Mouse (Mus musculus) liver, embryonic 11.5 days (tissue): Measurements from ENCODE around the gene Hoxb9. TPM values are rescaled to one million over a fixed set of nuclear protein-coding genes. Genes with fewer than 3 reads are reported as not detected.
A peak's percentile ranks its signal among the peaks of the same experiment; 100 is the strongest.

Source experiments
- ATAC-seq: fragments of 200-750 bp; cut with Nextera tagmentation; replicated peaks from 2 replicates; pipeline ENCODE4 v1.8.0; 2017; ENCODE audit warnings: moderate number of reproducible peaks, mild to moderate bottlenecking, moderate TSS enrichment, moderate library complexity; ENCODE audit not compliant: low FRiP score
- DNase-seq: peaks from one replicate; pipeline ENCODE4 v3.0.0-alpha.2; 2017; ENCODE audit warnings: low spot score
- H3K27ac ChIP-seq: fragments of 300-500 bp; sonication (generic); 2 replicates; pipeline ENCODE4 v1.5.1; 2014; ENCODE audit warnings: mild to moderate bottlenecking, low read depth, low read length, control low read depth
- H3K27me3 ChIP-seq: fragments of 300-500 bp; sonication (generic); replicated peaks from 2 replicates; pipeline ENCODE4 v1.6.1; 2014; ENCODE audit warnings: low read length, mixed read lengths; ENCODE audit not compliant: control insufficient read depth, insufficient read depth
- H3K36me3 ChIP-seq: fragments of 300-500 bp; sonication (generic); 2 replicates; pipeline ENCODE4 v1.6.1; 2014; ENCODE audit warnings: mild to moderate bottlenecking, low read length, moderate library complexity, mixed read lengths; ENCODE audit not compliant: control insufficient read depth, insufficient read depth
- H3K4me1 ChIP-seq: fragments of 300-500 bp; sonication (generic); replicated peaks from 2 replicates; pipeline ENCODE4 v1.6.1; 2014; ENCODE audit warnings: low read length, mixed read lengths; ENCODE audit not compliant: control insufficient read depth, insufficient read depth
- H3K4me2 ChIP-seq: fragments of 300-500 bp; sonication (generic); 2 replicates; pipeline ENCODE4 v1.6.1; 2014; ENCODE audit warnings: mild to moderate bottlenecking, control low read depth, moderate library complexity
- H3K4me3 ChIP-seq: fragments of 300-500 bp; sonication (generic); 2 replicates; pipeline ENCODE4 v1.5.1; 2014; ENCODE audit warnings: low read depth, low read length, control low read depth
- H3K9ac ChIP-seq: fragments of 300-500 bp; sonication (generic); 2 replicates; pipeline ENCODE4 v1.6.1; 2014; ENCODE audit warnings: low read depth, low read length, control low read depth
- H3K9me3 ChIP-seq: fragments of 300-500 bp; sonication (generic); 2 replicates; pipeline ENCODE4 v1.6.1; 2016; ENCODE audit warnings: low read length, inconsistent platforms, mixed read lengths; ENCODE audit not compliant: control insufficient read depth
- WGBS: fragments of 180-500 bp; shearing (Covaris S2); extraction: QIAGEN DNeasy Blood & Tissue Kit; methylation state at CpG from one replicate; pipeline ENCODE4 v1.1.7; 2014; 5-methylcytosine and 5-hydroxymethylcytosine counted together
- polyA plus RNA-seq: library from polyadenylated mRNA; unstranded; fragments of >200 nt; fragmentation: Nextera tagmentation; extraction: Ambion mirVana; gene quantifications from 2 replicates; pipeline ENCODE4 v1.2.1, GENCODE M21; 2014

Hoxb9 gene
- polyA plus RNA-seq, 1 experiment from 2014 or later, result 0.49 TPM

DNA sequence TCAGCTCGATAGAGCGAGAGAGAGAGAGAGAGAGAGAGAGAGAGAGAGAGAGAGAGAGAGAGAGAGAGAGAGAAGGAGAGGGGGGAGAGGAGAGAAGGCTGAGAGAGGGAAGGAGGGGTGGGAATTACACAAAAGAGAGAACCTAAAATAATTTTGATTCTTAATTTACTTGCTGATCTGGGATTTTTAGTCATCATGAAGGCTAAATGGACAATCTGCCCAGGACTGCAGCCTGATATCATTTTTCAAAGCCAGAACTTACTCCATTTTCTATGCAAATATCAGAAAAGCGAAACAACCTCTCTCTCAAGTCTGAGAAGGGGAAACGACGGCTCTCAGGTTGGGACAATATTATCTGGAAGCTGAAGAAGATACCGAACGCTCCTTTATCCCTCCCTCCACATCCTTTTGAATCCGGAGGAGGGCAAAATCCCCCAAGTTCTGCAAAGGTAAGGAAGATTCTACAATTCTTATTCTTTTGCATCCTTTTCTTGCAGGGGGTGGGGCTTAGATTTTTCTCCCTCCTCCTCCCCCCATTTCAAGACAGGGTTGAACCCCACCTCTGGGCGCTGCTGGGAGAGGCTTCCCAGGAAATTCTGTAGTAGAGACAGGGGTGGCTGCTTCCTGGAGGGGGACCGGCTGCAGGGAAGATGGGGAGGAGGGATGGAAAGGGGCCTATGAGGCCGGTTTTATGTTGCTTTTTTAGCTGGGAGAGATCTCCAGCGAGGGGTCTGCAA lies 21.5 kb downstream of the Hoxb9 start:
- Histone ChIP-seq H3K4me3 (no peak overlapping the region), H3K9me3 (no peaks in the 10 kb centered on the region), H3K4me2 (0 out of 2 replicates have a peak overlapping the region, but pooled peaks have one; percentile 7), H3K9ac (no peak overlapping the region), H3K4me1 (0 out of 2 replicates have a peak, but pooled peaks cover 3% of the 10 kb centered on the region), H3K27ac (no peak overlapping the region), H3K27me3 (peaks cover 100% of the 10 kb centered on the region), H3K36me3 (no peaks in the 10 kb centered on the region)
- WGBS, result 1% methylated on average over 12 of the region's 12 CpGs
- DNase-seq (no peak), ATAC-seq (no peak)

DNA sequence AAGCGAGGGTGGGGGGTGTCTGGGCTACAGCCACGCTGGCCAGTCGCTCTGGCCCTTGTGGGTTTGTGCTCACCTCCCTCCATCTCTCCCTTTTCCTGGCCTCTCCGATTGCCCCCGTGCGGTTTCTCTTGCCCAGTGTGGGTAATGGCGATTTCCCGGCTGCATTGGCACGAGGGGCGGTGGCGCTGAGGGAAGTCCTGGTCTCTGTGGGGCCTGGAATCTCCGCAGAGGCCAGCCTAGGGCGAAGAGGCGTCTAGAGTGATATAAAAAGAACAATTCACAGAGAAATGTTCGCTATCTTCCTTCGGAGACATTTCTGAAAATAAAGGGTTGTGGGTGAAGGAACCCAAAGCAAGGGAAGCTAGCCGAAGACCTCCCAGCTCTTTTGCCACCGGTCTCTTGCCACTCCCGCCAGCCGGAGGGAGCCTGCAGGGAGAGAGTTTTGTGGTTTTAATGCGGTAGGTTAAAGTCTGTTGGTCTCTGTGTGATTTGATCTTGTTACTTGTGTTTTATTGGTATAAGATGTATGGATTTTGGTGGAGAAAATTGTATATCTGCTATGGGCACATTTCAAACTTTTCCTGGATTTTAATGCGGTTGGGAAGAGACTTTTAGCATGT lies 22.2 kb downstream of the Hoxb9 start:
- no peak for ATAC-seq
- Histone ChIP-seq H3K36me3 (no peaks in the 10 kb centered on the region), H3K9ac (no peak overlapping the region), H3K27ac (no peak overlapping the region), H3K4me1 (0 out of 2 replicates have a peak, but pooled peaks cover 3% of the 10 kb centered on the region), H3K9me3 (no peaks in the 10 kb centered on the region), H3K27me3 (peaks cover 100% of the 10 kb centered on the region), H3K4me2 (0 out of 2 replicates have a peak overlapping the region, but pooled peaks have one; percentile 7), H3K4me3 (no peak overlapping the region; the same call in 1 of the 2 replicates)
- no peak for DNase-seq
- WGBS, result 1% methylated on average over 21 of the region's 22 CpGs

DNA sequence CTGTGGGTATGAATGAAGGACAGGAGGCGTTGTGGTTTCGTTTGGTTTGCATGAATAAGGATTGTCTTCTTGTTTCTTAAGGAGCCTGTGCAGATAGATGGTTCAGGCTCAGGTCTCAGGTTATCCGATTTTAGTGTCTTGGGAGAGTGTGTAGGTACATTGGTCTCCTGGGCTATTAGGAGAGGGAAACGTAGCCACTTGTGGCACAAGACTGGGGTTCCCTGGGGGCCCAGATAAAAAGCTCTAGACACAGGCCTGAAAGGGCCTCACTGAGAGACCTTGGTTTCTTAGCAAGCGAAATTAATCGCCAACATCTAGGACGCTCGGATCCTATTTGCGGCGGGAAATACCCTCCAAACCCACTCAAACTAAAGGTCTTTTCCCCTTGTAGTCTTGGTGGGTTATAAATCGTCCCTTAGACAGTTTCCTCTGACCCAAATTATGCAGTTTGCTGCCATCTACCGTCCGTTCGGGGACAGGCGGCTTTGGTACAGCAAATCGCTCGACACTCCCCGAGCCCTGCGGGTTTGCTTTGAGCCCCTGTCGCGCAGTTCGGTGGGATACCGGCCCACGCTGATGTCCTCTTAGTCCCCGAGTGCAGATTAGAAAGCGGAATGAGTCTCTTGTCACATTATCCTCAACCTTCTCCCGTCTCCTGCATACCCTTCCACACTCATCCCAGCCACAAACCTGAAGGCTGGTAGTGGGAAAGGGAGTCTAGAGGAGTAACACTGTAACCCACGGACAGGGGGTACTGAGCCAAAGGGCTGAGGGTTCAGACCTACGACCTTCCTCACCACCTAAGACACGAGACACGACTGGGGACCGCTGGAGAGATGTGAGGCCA lies 23.2 kb downstream of the Hoxb9 start:
- H3K27me3 ChIP-seq, result peaks cover 100% of the 10 kb centered on the region
- H3K9me3 ChIP-seq, result no peaks in the 10 kb centered on the region
- no peak overlapping the region for H3K9ac ChIP-seq
- peak overlapping the region; percentile 39 for H3K4me2 ChIP-seq
- DNase-seq (no peak), ATAC-seq (no peak)
- peak overlapping the region; percentile 23; the same call in 1 of the 2 replicates for H3K4me3 ChIP-seq
- WGBS, result under 1% methylated on average over 32 of the region's 32 CpGs
- 0 out of 2 replicates have a peak, but pooled peaks cover 7% of the 10 kb centered on the region for H3K4me1 ChIP-seq
- H3K27ac ChIP-seq, result no peak overlapping the region
- H3K36me3 ChIP-seq, result no peaks in the 10 kb centered on the region

DNA sequence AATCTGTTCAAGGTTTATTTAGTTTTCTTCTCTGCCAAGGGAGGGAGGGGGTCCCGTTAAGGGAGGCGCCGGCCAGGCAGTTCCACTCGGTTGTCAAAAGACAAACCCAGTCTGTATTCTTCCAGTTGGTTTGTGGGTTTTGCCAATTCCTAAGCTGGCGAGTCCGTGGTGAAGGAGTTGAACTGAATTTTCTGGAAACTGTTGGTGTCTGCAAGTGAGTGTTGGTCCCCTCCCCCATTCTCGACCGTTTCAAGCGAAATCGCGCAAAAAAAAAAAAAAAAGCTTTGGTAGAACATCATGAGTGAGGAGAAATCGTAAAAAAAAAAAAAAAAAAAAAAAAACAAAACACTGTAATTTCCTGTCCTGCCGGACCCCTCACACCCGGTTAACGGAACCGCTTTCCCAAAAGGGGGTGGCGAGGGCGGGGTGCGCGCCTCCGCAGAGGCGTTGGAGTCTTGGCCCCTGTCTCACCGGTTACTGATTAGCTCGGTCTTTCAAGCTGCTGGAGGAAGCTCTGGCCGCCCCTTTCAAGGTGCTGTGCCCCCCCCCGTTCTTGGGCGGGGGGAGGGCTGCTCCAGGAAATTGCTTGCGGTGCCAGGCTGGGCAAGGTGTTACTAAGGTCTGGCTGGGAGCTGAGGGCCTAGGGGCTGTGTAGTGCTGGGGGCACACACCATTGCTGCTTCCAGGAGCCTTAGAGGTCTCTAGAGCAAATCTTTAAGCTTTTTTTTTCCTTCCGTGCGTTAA lies 24.0 kb downstream of the Hoxb9 start:
- H3K27me3 ChIP-seq, result peaks cover 100% of the 10 kb centered on the region
- no peak for DNase-seq
- no peaks in the 10 kb centered on the region for H3K9me3 ChIP-seq
- no peak for ATAC-seq
- H3K9ac ChIP-seq, result no peak overlapping the region
- no peaks in the 10 kb centered on the region for H3K36me3 ChIP-seq
- WGBS, result under 1% methylated on average over 30 of the region's 30 CpGs
- H3K4me2 ChIP-seq, result peak overlapping the region; percentile 39
- 0 out of 2 replicates have a peak, but pooled peaks cover 7% of the 10 kb centered on the region for H3K4me1 ChIP-seq
- H3K4me3 ChIP-seq, result peak overlapping the region; percentile 23; the same call in 1 of the 2 replicates
- H3K27ac ChIP-seq, result no peak overlapping the region

DNA sequence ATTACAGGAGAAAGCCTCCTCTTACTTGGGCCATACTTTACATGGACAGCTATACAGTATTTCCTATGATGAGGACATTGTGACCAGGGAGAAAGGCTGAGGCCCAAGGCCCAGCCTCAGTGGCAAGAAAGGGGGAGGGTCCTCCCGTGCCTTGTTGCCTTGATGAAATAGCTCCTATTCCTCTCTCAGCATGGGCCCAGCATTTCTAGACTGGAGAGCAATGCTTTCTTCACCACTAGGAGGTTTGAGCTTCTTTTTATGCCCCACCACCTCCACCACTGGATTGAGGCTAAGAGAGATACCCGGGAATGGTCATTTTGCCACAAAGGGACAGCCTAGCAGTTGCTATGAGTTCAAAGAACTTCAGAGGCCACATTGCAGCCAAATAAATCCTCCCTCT lies 25.7 kb downstream of the Hoxb9 start:
- peaks cover 100% of the 10 kb centered on the region for H3K27me3 ChIP-seq
- WGBS, result 19% methylated on average over 2 of the region's 2 CpGs
- no peak for ATAC-seq
- no peak overlapping the region for H3K9ac ChIP-seq
- H3K4me2 ChIP-seq, result no peak overlapping the region
- H3K27ac ChIP-seq, result no peak overlapping the region
- no peak for DNase-seq
- no peak overlapping the region for H3K4me3 ChIP-seq
- no peaks in the 10 kb centered on the region for H3K9me3 ChIP-seq
- 0 out of 2 replicates have a peak, but pooled peaks cover 9% of the 10 kb centered on the region for H3K4me1 ChIP-seq
- H3K36me3 ChIP-seq, result no peaks in the 10 kb centered on the region

DNA sequence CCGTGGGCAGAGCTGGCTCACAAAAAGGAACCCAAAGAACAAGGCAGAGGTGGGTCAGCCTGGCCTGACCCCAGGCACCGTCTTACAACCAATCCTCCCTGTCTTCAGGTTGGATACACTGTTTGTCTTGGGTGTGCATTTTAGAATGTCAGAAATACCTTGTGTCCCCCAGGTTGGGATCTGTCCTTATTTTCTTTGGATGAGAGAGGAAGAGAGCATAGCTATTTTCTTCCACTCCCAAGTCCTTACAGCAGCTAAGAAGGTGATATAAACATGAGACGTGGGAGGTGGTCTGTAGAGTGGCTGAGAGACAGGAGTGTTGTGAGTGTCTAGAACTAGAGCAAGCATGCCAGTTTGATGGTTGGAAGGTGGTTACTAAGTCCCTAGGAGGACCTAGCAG lies 26.2 kb downstream of the Hoxb9 start:
- Histone ChIP-seq H3K9ac (no peak overlapping the region), H3K4me1 (0 out of 2 replicates have a peak, but pooled peaks cover 9% of the 10 kb centered on the region), H3K36me3 (no peaks in the 10 kb centered on the region)

DNA sequence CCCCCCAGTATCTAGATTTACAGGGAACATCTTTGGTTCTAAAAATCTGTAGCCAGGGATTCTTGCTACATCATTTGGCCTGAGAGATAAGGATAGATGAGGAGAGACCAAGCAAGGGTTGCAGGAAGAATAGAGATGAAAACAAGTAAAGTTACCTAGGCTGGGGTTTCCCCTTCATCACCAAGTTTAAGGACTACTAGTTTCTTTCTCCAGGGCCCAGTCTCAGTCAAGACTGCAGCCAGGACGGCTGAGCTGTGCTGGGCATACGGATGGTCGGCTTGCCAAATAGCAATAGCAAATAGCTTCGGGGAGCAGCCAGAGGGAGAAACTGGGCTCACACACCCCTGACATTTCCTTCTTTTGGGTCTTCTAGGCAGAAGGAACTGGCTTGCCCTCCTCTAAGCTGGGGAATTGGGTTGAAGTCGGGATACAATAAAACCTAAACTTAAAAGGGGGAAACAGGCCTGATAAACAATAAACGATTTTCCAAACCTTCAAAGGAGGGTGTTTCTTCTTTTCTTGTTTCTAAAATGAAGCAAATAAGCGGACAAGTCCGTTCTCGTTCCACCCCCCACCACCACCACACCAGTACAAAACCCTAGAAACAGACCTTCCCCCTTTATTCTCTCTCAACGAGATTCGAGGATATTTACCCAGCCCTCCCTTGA lies 26.8 kb downstream of the Hoxb9 start:
- DNase-seq, result no peak
- H3K4me3 ChIP-seq, result no peak overlapping the region
- H3K27ac ChIP-seq, result no peak overlapping the region
- no peak overlapping the region for H3K4me2 ChIP-seq
- no peak overlapping the region for H3K9ac ChIP-seq
- ATAC-seq, result no peak
- H3K27me3 ChIP-seq, result peaks cover 100% of the 10 kb centered on the region
- H3K36me3 ChIP-seq, result no peaks in the 10 kb centered on the region
- 0 out of 2 replicates have a peak, but pooled peaks cover 9% of the 10 kb centered on the region for H3K4me1 ChIP-seq
- 12% methylated on average over 11 of the region's 11 CpGs for WGBS
- no peaks in the 10 kb centered on the region for H3K9me3 ChIP-seq

More for the DNA sequence above, 26.2 kb downstream of the Hoxb9 start:
- H3K4me3 ChIP-seq, result no peak overlapping the region
- H3K4me2 ChIP-seq, result no peak overlapping the region
- no peaks in the 10 kb centered on the region for H3K9me3 ChIP-seq
- no peak overlapping the region for H3K27ac ChIP-seq
- no peak for DNase-seq
- WGBS, result 24% methylated on average over 3 of the region's 3 CpGs
- H3K27me3 ChIP-seq, result peaks cover 100% of the 10 kb centered on the region
- ATAC-seq, result no peak
